Mouse (Mus musculus) cerebellum, adult 18-20 months (tissue): ENCODE data around the gene Akap5.

Experiments used
- DNase-seq, 2 experiments: peaks; one replicate each; pipeline ENCODE4 v3.0.0; 2021

Gene Akap5

GRCm38 (mm10) chr12:76324679-76325431 is at the start of gene Akap5:
TSS of gene Akap5 (plus strand) at chr12:76324891.
- peak; percentile 27 to 53 for DNase-seq

- no peak for DNase-seq
These were observed 46.5 kb upstream of the Akap5 start for GRCm38 (mm10) chr12:76278209-76278608.

DNA sequence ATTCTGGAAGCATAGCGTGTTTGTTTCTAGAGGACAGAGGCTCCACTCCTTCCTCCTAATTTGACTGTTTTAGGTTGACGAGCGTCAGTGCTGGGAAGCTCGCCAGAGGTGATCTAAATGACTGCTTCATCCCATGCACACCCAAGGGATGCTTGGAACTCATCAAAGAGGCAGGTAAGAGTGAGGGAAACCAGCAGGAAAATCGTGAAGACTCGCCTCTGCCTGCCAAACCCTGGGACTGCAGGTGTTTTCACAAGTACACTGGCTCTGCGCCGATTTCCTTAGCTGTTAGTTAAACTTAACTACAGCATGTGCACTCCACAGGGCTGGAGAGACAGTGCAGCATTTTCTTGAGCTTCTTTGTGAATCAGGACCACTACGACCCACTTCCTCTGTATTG is 44.1 kb upstream of the Akap5 start:
- peak in 1 of 2 experiments; percentile 31 for DNase-seq

DNA sequence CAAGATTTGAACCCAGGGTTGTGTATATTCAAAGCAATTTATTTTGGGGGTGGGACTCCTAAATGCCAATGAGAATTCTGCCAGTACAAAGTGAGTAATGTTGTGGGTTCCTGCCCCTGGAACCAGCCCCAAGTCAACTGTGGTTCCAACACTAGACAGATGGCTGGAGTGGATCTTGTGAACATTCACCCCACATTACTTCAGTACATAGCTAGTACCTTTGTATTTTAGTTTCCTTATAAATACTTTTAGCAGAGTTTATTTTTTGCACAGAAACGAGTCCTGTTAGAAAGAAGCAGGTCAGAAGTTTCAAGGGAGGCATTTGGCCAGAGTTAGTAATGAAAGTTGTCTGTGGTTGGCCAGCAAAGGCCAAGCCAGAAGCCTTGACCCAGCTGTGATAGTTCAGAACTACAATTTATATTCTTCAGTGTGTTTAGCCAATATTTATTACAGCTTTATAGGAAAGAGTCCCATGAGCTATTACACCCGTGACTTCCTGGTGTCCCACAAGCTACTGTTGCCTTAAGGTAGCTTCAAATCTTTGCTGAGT is 43.5 kb upstream of the Akap5 start:
- DNase-seq: no peak

GRCm38 (mm10) chr12:76282132-76282531 is 42.6 kb upstream of the Akap5 start:
- DNase-seq: peak in 1 of 2 experiments; percentile 28

DNA sequence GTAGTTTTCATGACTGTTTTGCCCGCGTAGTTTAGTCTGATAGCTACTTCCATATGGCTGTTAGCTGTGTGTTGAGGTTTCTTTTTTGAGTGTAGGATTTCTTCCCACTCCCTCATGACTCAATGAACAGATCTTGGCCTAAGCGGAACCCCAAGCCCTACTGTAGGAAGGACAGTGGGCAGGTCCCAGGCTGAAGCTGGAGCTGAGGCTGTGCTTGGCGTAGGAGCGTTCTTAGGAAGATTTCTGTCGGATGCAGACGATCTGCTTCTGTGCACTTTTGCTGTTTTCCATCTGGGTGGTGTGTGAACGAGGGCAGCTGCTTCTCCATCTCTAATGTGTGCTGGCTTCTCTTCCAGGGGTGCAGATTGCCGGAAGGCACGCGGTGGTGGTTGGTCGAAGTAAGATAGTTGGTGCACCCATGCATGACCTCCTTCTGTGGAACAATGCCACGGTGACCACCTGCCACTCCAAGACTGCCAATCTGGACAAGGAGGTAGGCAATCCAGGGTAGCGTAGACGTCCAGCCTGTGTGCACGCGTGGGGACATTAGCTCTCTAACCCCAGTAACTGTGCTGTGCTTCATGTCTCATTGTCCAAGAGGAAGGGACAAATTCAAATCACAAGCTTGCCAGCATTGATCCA is 42.0 kb upstream of the Akap5 start:
- peak in 1 of 2 experiments; percentile 17 for DNase-seq

GRCm38 (mm10) chr12:76285418-76285817 is 39.3 kb upstream of the Akap5 start:
- DNase-seq: no peak

- no peak for DNase-seq
These were observed 36.7 kb upstream of the Akap5 start for GRCm38 (mm10) chr12:76287986-76288385.

GRCm38 (mm10) chr12:76288494-76288893 is 36.2 kb upstream of the Akap5 start:
- no peak for DNase-seq

DNA sequence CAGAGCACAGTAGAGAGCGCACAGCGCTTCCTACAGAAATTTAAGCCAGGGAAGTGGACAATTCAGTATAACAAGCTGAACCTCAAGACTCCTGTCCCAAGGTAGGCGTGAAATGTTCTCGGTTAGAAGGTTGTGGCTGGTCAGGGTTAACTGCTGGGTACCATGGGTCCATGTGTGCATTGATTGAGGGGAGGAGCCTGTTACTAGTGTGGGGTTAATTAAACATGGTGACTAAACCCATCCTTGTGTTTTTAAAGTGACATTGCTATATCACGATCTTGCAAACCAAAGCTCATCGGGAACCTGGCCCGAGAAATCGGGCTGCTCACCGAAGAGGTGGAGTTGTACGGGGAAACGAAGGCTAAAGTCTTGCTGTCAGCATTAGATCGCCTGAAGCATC is 35.3 kb upstream of the Akap5 start:
- DNase-seq: no peak

GRCm38 (mm10) chr12:76290271-76290670 is 34.4 kb upstream of the Akap5 start:
- no peak for DNase-seq

- DNase-seq: peak; percentile 73 to 77
These were observed 31.5 kb upstream of the Akap5 start for GRCm38 (mm10) chr12:76293192-76293591.

GRCm38 (mm10) chr12:76297830-76298229 is 26.9 kb upstream of the Akap5 start:
- DNase-seq: no peak

GRCm38 (mm10) chr12:76299361-76299906 is 25.3 kb upstream of the Akap5 start:
- DNase-seq: no peak

DNA sequence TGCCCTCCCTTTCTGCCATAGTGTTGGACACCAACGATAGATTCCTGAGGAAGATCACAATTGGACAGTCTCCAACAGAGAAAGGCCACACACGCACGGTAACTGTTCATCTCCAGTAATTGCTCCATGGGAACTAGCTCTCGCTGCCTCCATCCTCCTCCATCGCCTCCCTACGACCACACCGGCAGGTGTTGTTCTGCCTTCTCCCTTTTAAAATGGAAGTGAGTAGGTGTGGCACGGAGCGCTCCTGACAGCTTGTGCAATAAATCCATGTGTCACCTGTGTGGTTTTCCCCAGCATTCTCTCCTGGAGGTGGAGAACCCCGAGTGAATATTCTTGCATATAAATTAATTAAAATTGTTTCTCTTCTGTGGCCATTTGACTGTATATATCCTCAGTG is 24.3 kb upstream of the Akap5 start:
- no peak for DNase-seq

DNA sequence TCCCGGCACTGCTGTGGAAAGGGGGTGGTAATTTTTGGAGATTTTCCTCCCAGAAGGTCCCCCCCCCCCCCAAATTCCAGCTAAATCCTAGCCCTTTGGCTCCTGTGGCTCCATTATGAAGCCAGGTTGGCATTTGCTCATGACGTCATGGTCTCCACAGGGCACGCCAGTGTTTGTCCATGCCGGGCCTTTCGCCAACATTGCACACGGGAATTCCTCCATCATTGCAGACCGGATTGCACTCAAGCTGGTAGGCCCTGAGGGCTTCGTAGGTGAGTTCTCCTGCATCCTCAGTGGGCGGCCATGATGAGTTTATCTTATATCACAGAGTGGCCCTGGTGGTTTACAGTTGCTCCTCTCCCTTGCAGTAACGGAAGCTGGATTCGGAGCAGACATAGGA is 21.2 kb upstream of the Akap5 start:
- DNase-seq: peak; percentile 78 to 80

GRCm38 (mm10) chr12:76304199-76304598 is 20.5 kb upstream of the Akap5 start:
- peak; percentile 46 to 60 for DNase-seq

- no peak for DNase-seq
These were observed 19.6 kb upstream of the Akap5 start for GRCm38 (mm10) chr12:76305107-76305506.

DNA sequence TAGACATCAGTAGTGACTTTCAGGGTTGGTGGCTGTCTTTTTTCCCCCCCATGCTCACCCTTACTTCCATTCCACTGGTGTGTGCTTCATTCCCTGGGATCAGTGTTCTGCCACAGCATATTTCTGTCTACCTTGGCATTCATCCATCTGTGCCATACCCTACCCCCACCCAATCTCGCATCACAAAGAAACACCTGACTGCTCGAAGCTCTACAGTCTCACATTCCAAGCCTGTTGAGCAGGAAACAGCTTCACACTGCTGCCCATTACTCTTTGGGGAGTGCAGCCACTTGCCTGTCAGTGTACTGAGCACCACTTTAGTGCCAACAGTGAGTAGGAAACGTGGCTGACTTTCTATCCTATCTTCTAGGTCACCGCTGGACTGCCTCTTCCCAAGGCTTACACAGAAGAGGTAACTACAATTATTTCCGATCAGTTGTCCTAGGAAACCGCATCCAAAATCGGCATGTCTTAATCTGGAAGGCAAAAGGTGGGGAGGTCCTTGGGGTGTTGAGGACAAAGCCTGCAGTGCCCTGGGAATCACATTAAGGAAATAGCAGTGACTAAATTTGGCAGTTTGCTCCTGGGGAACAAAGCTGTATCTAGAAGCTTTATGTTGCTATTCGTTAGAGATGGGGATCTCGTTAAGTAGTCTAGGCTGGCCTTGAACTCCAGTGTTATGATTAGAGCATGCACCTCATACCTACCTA is 17.7 kb upstream of the Akap5 start:
- no peak for DNase-seq

DNA sequence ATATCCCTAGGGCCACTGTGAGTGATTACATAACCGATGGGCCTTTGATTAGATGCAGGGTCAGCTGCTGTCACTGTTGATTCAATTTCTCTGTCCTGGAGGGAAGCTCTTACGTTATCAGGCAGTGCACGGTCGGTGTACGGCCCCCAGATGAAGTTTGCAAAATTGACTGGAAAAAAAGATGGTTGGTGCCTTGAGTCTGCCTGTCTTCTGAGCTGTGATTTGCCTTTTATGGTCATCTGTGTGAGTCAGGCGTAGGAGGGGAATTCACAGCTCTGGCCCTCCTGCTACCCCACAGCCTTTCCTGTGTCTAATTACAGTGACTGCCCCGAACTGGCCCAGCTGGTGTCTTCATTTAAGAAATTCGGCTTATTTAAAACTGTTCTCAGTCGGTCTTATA is 16.7 kb upstream of the Akap5 start:
- DNase-seq: no peak

DNA sequence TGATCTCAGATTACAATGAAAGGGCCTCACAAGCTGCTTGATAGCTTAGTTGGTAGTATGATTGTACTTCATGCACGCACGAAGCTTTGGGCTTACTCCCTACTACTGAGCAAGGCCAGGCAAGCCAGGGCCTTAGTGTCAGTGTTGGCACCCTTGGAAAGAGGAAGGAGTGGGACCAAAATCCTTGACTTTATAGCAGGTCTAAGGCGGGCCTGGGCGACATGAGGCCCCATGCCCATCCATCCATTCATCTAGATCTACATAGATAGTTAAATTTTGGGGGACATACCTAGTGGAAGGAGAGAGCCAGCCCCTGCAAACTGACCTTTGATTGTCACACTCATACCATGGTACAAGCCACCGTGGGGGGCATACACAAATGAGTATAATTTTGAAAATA is 16.3 kb upstream of the Akap5 start:
- no peak for DNase-seq

DNA sequence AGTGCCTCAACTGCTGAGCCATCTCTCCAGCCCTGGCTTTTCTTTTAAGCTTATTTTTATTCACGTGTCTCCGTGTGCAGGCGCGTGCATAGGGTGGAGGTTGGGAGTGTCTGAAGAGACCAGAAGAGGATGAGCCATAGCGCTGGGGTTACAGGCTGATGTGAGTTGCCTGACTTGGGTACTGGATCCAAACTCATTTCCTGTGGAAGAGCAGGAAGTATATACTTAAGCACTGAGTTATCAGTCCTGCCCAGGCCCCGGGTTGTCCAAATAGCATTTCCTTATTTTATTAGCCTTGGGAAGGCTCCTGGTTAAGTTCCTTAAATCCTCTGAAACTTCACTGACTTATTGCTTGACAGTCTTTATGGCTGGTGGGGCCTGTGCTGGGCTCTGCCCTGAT is 14.7 kb upstream of the Akap5 start:
- no peak for DNase-seq

- DNase-seq: no peak
These were observed 14.1 kb upstream of the Akap5 start for GRCm38 (mm10) chr12:76310633-76311032.
